8 mouse cellular contexts compared by ENCODE assay signal in genomic region chr17:34644608-34645007, GRCm38 (mm10). TPM values are rescaled to one million over a fixed set of nuclear protein-coding genes. Genes with fewer than 3 reads are reported as not detected.
DNase-seq lines count a peak whose midpoint lies in the region; ATAC-seq and TF ChIP-seq lines count a peak whose summit lies in the region.

Fkbpl (plus strand) TSS chr17:34644764.

- H3K27ac ChIP-seq in hindbrain, embryonic 10.5 days: peak within 1 kb of the TSS; percentile 87
- H3K27ac ChIP-seq in lung, postnatal 0 days (ENCODE audit: low read length): peak within 1 kb of the TSS; percentile 85

- peak within 1 kb of the TSS; percentile 67 for H3K4me2 ChIP-seq in lung, postnatal 0 days (replicated peaks; ENCODE audit: low read depth, low read length)

- TF ChIP-seq CTCF in lung, postnatal 0 days (IDR thresholded peaks at IDR 0.05): no peak

- H3K4me1 ChIP-seq in hindbrain, embryonic 10.5 days (replicated peaks): peaks cover 61% of the 10 kb centered on the region
- peaks cover 15% of the 10 kb centered on the region for H3K4me1 ChIP-seq in lung, postnatal 0 days (ENCODE audit: insufficient read depth, low read depth, low read length)

- H3K27me3 ChIP-seq in hindbrain, embryonic 10.5 days (ENCODE audit: insufficient read depth, poor library complexity, severe bottlenecking): no peaks in the 10 kb centered on the region
- H3K27me3 ChIP-seq in lung, postnatal 0 days (replicated peaks; ENCODE audit: insufficient read depth, low read length): no peaks in the 10 kb centered on the region

- no peak for TF ChIP-seq EP300 in lung, postnatal 0 days (IDR thresholded peaks at IDR 0.05)

- H3K9me3 ChIP-seq in hindbrain, embryonic 10.5 days: no peaks in the 10 kb centered on the region
- no peaks in the 10 kb centered on the region for H3K9me3 ChIP-seq in lung, postnatal 0 days (ENCODE audit: low read length)

- 1% methylated on average over 16 of the region's 16 CpGs for WGBS in hindbrain, embryonic 10.5 days
- WGBS in lung, postnatal 0 days: under 1% methylated on average over 16 of the region's 16 CpGs

- peak within 1 kb of the TSS; percentile 70 for H3K4me3 ChIP-seq in hindbrain, embryonic 10.5 days
- peak within 1 kb of the TSS; percentile 54 for H3K4me3 ChIP-seq in lung, postnatal 0 days (ENCODE audit: low read depth, low read length)

- H3K36me3 ChIP-seq in hindbrain, embryonic 10.5 days: peaks cover 22% of the 10 kb centered on the region
- H3K36me3 ChIP-seq in lung, postnatal 0 days (ENCODE audit: insufficient read depth, low read length): no peaks in the 10 kb centered on the region

- H3K9ac ChIP-seq in lung, postnatal 0 days (replicated peaks; ENCODE audit: low read depth): peak within 1 kb of the TSS; percentile 58

- peak; percentile 84 for ATAC-seq in frontal cortex, adult (ENCODE audit: low TSS enrichment)
- peak; percentile 78 for ATAC-seq in lung, postnatal 0 days

- DNase-seq in MEL-GATA-1-ER (ENCODE audit: extremely low read depth, low read depth): peak; percentile 95
- peak; percentile 96 for DNase-seq in cerebellum, adult 8-10 months
- peak; percentile 94 for DNase-seq in hindbrain, embryonic 10.5 days (ENCODE audit: low spot score)
- DNase-seq in layer of hippocampus, adult 9-11 months: peak; percentile 98
- peak; percentile 98 for DNase-seq in lung, postnatal 0 days (ENCODE audit: low spot score)
- DNase-seq in ovary, postnatal 14 days (ENCODE audit: low spot score): peak; percentile 97
- peak; percentile 96 for DNase-seq in thymus, postnatal 14 days

RNA-seq across cellular contexts. Expression of gene Fkbpl, which starts in this region (rescaled TPM):
- polyA plus RNA-seq in hindbrain, embryonic 10.5 days (2016; fragmentation: Nextera tagmentation; extraction: Ambion mirVana): 19.4 and 19.6 TPM in 2 replicates
- 12.2 and 14.5 TPM in 2 replicates for polyA plus RNA-seq in lung, postnatal 0 days (2015; fragmentation: Nextera tagmentation; extraction: Ambion mirVana)

Comparison
In these comparisons a context has a peak if more than half of its experiments do, and no peak if none do; other contexts are left out.
1. Peak in every context shown above with its lines: DNase-seq, ATAC-seq, H3K4me3 ChIP-seq and H3K27ac ChIP-seq.